Mouse (Mus musculus): ENCODE results near the gene Shld1. TPM values are rescaled to one million over a fixed set of nuclear protein-coding genes. Genes with fewer than 3 reads are reported as not detected.
A peak's percentile ranks its signal among the peaks of the same experiment; 100 is the strongest.

The Shld1 gene
- 18.6 and 24.0 TPM in 2 replicates for polyA plus RNA-seq (2014; fragmentation: Nextera tagmentation; extraction: Ambion mirVana)

GRCm38 (mm10) chr2:132686756-132687737 lies at the start of gene Shld1:
Shld1 (plus strand) TSS chr2:132686931.
- peak within 1 kb of the TSS; percentile 49 for H3K4me3 ChIP-seq (ENCODE audit: low read depth, low read length)
- H3K4me1 ChIP-seq (ENCODE audit: control insufficient read depth, insufficient read depth, low read length) = no peaks in the 10 kb centered on the region
- ATAC-seq (ENCODE audit: insufficient read depth, low FRiP score, low TSS enrichment) = peak; percentile 93
- H3K9me3 ChIP-seq (ENCODE audit: control insufficient read depth, low read length) = no peaks in the 10 kb centered on the region
- no peaks in the 10 kb centered on the region for H3K36me3 ChIP-seq (ENCODE audit: control insufficient read depth, insufficient read depth, low read length)
- peak within 1 kb of the TSS; percentile 51 for H3K4me2 ChIP-seq (ENCODE audit: low read depth)
- DNase-seq (ENCODE audit: low spot score) = peak; percentile 89
- H3K27ac ChIP-seq (ENCODE audit: low read depth, low read length) = peak within 1 kb of the TSS; percentile 51; the same call in 1 of the 2 replicates
- 11% methylated on average over 33 of the region's 33 CpGs for WGBS
- H3K27me3 ChIP-seq (ENCODE audit: control insufficient read depth, insufficient read depth, low read length) = no peaks in the 10 kb centered on the region
- H3K9ac ChIP-seq (ENCODE audit: low read length) = peak within 1 kb of the TSS; percentile 47

- Histone ChIP-seq H3K9me3 (ENCODE audit: control insufficient read depth, low read length) (no peaks in the 10 kb centered on the region), H3K36me3 (ENCODE audit: control insufficient read depth, insufficient read depth, low read length) (no peaks in the 10 kb centered on the region), H3K4me2 (ENCODE audit: low read depth) (no peak overlapping the region), H3K27me3 (ENCODE audit: control insufficient read depth, insufficient read depth, low read length) (no peaks in the 10 kb centered on the region), H3K27ac (ENCODE audit: low read depth, low read length) (no peak overlapping the region), H3K9ac (ENCODE audit: low read length) (no peak overlapping the region), H3K4me3 (ENCODE audit: low read depth, low read length) (no peak overlapping the region), H3K4me1 (ENCODE audit: control insufficient read depth, insufficient read depth, low read length) (no peaks in the 10 kb centered on the region)
- no peak for DNase-seq (ENCODE audit: low spot score)
- ATAC-seq (ENCODE audit: insufficient read depth, low FRiP score, low TSS enrichment) = no peak
- WGBS = 82% methylated on average over 6 of the region's 6 CpGs
These were observed 48.4 kb upstream of the Shld1 start for GRCm38 (mm10) chr2:132638306-132638705.

GRCm38 (mm10) chr2:132639337-132639736 lies 47.4 kb upstream of the Shld1 start:
- H3K27me3 ChIP-seq (ENCODE audit: control insufficient read depth, insufficient read depth, low read length) = no peaks in the 10 kb centered on the region
- no peak overlapping the region for H3K9ac ChIP-seq (ENCODE audit: low read length)
- H3K36me3 ChIP-seq (ENCODE audit: control insufficient read depth, insufficient read depth, low read length) = no peaks in the 10 kb centered on the region
- H3K9me3 ChIP-seq (ENCODE audit: control insufficient read depth, low read length) = no peaks in the 10 kb centered on the region
- 80% methylated on average over 7 of the region's 7 CpGs for WGBS
- no peak for ATAC-seq (ENCODE audit: insufficient read depth, low FRiP score, low TSS enrichment)
- no peak for DNase-seq (ENCODE audit: low spot score)
- no peak overlapping the region for H3K4me2 ChIP-seq (ENCODE audit: low read depth)
- no peak overlapping the region for H3K4me3 ChIP-seq (ENCODE audit: low read depth, low read length)
- H3K4me1 ChIP-seq (ENCODE audit: control insufficient read depth, insufficient read depth, low read length) = no peaks in the 10 kb centered on the region
- H3K27ac ChIP-seq (ENCODE audit: low read depth, low read length) = no peak overlapping the region

GRCm38 (mm10) chr2:132641196-132641595 lies 45.5 kb upstream of the Shld1 start:
- no peak overlapping the region for H3K9ac ChIP-seq (ENCODE audit: low read length)
- no peak overlapping the region for H3K27ac ChIP-seq (ENCODE audit: low read depth, low read length)
- no peaks in the 10 kb centered on the region for H3K9me3 ChIP-seq (ENCODE audit: control insufficient read depth, low read length)
- WGBS = 68% methylated on average over 3 of the region's 3 CpGs
- DNase-seq (ENCODE audit: low spot score) = no peak
- no peak overlapping the region for H3K4me3 ChIP-seq (ENCODE audit: low read depth, low read length)
- H3K36me3 ChIP-seq (ENCODE audit: control insufficient read depth, insufficient read depth, low read length) = no peaks in the 10 kb centered on the region
- no peak for ATAC-seq (ENCODE audit: insufficient read depth, low FRiP score, low TSS enrichment)
- H3K27me3 ChIP-seq (ENCODE audit: control insufficient read depth, insufficient read depth, low read length) = no peaks in the 10 kb centered on the region
- H3K4me1 ChIP-seq (ENCODE audit: control insufficient read depth, insufficient read depth, low read length) = no peaks in the 10 kb centered on the region
- no peak overlapping the region for H3K4me2 ChIP-seq (ENCODE audit: low read depth)

GRCm38 (mm10) chr2:132643161-132643560 lies 43.6 kb upstream of the Shld1 start:
- Histone ChIP-seq H3K4me3 (ENCODE audit: low read depth, low read length) (no peak overlapping the region), H3K9ac (ENCODE audit: low read length) (no peak overlapping the region), H3K4me2 (ENCODE audit: low read depth) (no peak overlapping the region), H3K36me3 (ENCODE audit: control insufficient read depth, insufficient read depth, low read length) (no peaks in the 10 kb centered on the region), H3K27me3 (ENCODE audit: control insufficient read depth, insufficient read depth, low read length) (no peaks in the 10 kb centered on the region), H3K9me3 (ENCODE audit: control insufficient read depth, low read length) (no peaks in the 10 kb centered on the region), H3K27ac (ENCODE audit: low read depth, low read length) (no peak overlapping the region), H3K4me1 (ENCODE audit: control insufficient read depth, insufficient read depth, low read length) (no peaks in the 10 kb centered on the region)
- ATAC-seq (ENCODE audit: insufficient read depth, low FRiP score, low TSS enrichment) = no peak
- DNase-seq (ENCODE audit: low spot score) = no peak
- 88% methylated on average over 4 of the region's 4 CpGs for WGBS

GRCm38 (mm10) chr2:132646856-132647745 lies 39.6 kb upstream of the Shld1 start:
- H3K27me3 ChIP-seq (ENCODE audit: control insufficient read depth, insufficient read depth, low read length) = no peaks in the 10 kb centered on the region
- DNase-seq (ENCODE audit: low spot score) (no peak), ATAC-seq (ENCODE audit: insufficient read depth, low FRiP score, low TSS enrichment) (no peak)
- H3K9me3 ChIP-seq (ENCODE audit: control insufficient read depth, low read length) = no peaks in the 10 kb centered on the region
- no peak overlapping the region for H3K4me2 ChIP-seq (ENCODE audit: low read depth)
- no peak overlapping the region for H3K4me3 ChIP-seq (ENCODE audit: low read depth, low read length)
- H3K9ac ChIP-seq (ENCODE audit: low read length) = no peak overlapping the region
- no peaks in the 10 kb centered on the region for H3K4me1 ChIP-seq (ENCODE audit: control insufficient read depth, insufficient read depth, low read length)
- H3K36me3 ChIP-seq (ENCODE audit: control insufficient read depth, insufficient read depth, low read length) = no peaks in the 10 kb centered on the region
- 46% methylated on average over 17 of the region's 17 CpGs for WGBS
- H3K27ac ChIP-seq (ENCODE audit: low read depth, low read length) = no peak overlapping the region

- Histone ChIP-seq H3K9ac (ENCODE audit: low read length) (no peak overlapping the region), H3K9me3 (ENCODE audit: control insufficient read depth, low read length) (no peaks in the 10 kb centered on the region), H3K27me3 (ENCODE audit: control insufficient read depth, insufficient read depth, low read length) (no peaks in the 10 kb centered on the region), H3K27ac (ENCODE audit: low read depth, low read length) (no peak overlapping the region), H3K4me3 (ENCODE audit: low read depth, low read length) (no peak overlapping the region), H3K36me3 (ENCODE audit: control insufficient read depth, insufficient read depth, low read length) (no peaks in the 10 kb centered on the region), H3K4me1 (ENCODE audit: control insufficient read depth, insufficient read depth, low read length) (no peaks in the 10 kb centered on the region), H3K4me2 (ENCODE audit: low read depth) (no peak overlapping the region)
- DNase-seq (ENCODE audit: low spot score) (no peak), ATAC-seq (ENCODE audit: insufficient read depth, low FRiP score, low TSS enrichment) (no peak)
- WGBS = 89% methylated on average over 10 of the region's 10 CpGs
These were observed 37.3 kb upstream of the Shld1 start for GRCm38 (mm10) chr2:132649352-132649870.

- DNase-seq (ENCODE audit: low spot score) (no peak), ATAC-seq (ENCODE audit: insufficient read depth, low FRiP score, low TSS enrichment) (no peak)
- Histone ChIP-seq H3K4me3 (ENCODE audit: low read depth, low read length) (no peak overlapping the region), H3K9me3 (ENCODE audit: control insufficient read depth, low read length) (no peaks in the 10 kb centered on the region), H3K4me1 (ENCODE audit: control insufficient read depth, insufficient read depth, low read length) (no peaks in the 10 kb centered on the region), H3K4me2 (ENCODE audit: low read depth) (no peak overlapping the region), H3K27me3 (ENCODE audit: control insufficient read depth, insufficient read depth, low read length) (no peaks in the 10 kb centered on the region), H3K9ac (ENCODE audit: low read length) (no peak overlapping the region), H3K36me3 (ENCODE audit: control insufficient read depth, insufficient read depth, low read length) (no peaks in the 10 kb centered on the region), H3K27ac (ENCODE audit: low read depth, low read length) (no peak overlapping the region)
- 90% methylated on average over 2 of the region's 2 CpGs for WGBS
These were observed 36.2 kb upstream of the Shld1 start for GRCm38 (mm10) chr2:132650546-132650945.
